Mouse (Mus musculus) intestine, embryonic 15.5 days (tissue): ENCODE results near the gene Mpped2. TPM values are rescaled to one million over a fixed set of nuclear protein-coding genes. Genes with fewer than 3 reads are reported as not detected.

ENCODE experiments used
- ATAC-seq: fragments of 200-750 bp; cut with Nextera tagmentation; 2 replicates; pipeline ENCODE4 v1.8.0; 2017; ENCODE audit warnings: moderate TSS enrichment, moderate library complexity
- H3K27ac ChIP-seq: fragments of 300-500 bp; sonication (generic); 2 replicates; pipeline ENCODE4 v1.5.1; 2015; ENCODE audit warnings: mild to moderate bottlenecking, inconsistent platforms
- H3K27me3 ChIP-seq: fragments of 300-500 bp; sonication (generic); replicated peaks from 2 replicates; pipeline ENCODE4 v1.6.1; 2015; ENCODE audit warnings: inconsistent platforms
- H3K36me3 ChIP-seq: fragments of 300-500 bp; sonication (generic); 2 replicates; pipeline ENCODE4 v1.6.1; 2015; ENCODE audit warnings: inconsistent platforms
- H3K4me1 ChIP-seq: fragments of 300-500 bp; sonication (generic); replicated peaks from 2 replicates; pipeline ENCODE4 v1.6.1; 2015; ENCODE audit warnings: inconsistent platforms
- H3K4me2 ChIP-seq: fragments of 300-500 bp; sonication (generic); replicated peaks from 2 replicates; pipeline ENCODE4 v1.6.1; 2015; ENCODE audit warnings: mild to moderate bottlenecking, inconsistent platforms
- H3K4me3 ChIP-seq: fragments of 300-500 bp; sonication (generic); replicated peaks from 2 replicates; pipeline ENCODE4 v1.5.1; 2015; ENCODE audit warnings: inconsistent platforms
- H3K9ac ChIP-seq: fragments of 300-500 bp; sonication (generic); 2 replicates; pipeline ENCODE4 v1.6.1; 2015; ENCODE audit warnings: inconsistent platforms
- H3K9me3 ChIP-seq: fragments of 300-500 bp; sonication (generic); 2 replicates; pipeline ENCODE4 v1.6.1; 2016; ENCODE audit warnings: inconsistent platforms
- WGBS: fragments of 180-500 bp; shearing (Covaris S2); methylation state at CpG from one replicate; pipeline ENCODE4 v1.1.7; 2015; 5-methylcytosine and 5-hydroxymethylcytosine counted together
- polyA plus RNA-seq: library from polyadenylated mRNA; unstranded; fragments of >200 nt; fragmentation: Nextera tagmentation; extraction: Ambion mirVana; gene quantifications from 2 replicates; pipeline ENCODE4 v1.2.1, GENCODE M21; 2015

Gene Mpped2
- polyA plus RNA-seq, 1 experiment from 2014 or later = 28.6 TPM

DNA sequence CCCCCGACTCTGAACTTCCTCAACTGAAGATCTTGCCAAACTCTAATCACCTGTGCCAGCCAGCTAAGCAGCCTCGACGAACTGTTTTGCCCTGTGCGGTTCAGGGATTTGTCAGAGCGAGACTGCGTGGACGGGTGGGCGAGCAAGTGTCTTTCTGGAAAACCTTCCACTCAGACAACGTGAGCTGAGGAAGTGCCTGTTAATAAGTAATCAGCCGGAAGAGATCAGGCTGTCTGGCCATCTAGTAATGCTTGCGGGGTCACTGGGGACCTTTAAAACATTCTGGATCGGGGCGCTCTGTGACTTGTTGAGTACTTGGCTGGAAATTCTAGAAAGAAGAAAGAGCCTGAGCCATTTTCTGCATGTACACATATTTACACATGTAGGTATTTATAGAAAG lies 162.1 kb downstream of the Mpped2 start:
- no peak overlapping the region for H3K4me3 ChIP-seq
- no peak overlapping the region for H3K27ac ChIP-seq
- H3K27me3 ChIP-seq = no peaks in the 10 kb centered on the region
- peak overlapping the region; percentile 37; the same call in 1 of the 2 replicates for H3K4me2 ChIP-seq
- H3K9ac ChIP-seq = no peak overlapping the region
- no peaks in the 10 kb centered on the region for H3K36me3 ChIP-seq
- WGBS = 25% methylated on average over 13 of the region's 13 CpGs
- peaks cover 30% of the 10 kb centered on the region for H3K4me1 ChIP-seq
- H3K9me3 ChIP-seq = no peaks in the 10 kb centered on the region
- peak; percentile 37 for ATAC-seq

DNA sequence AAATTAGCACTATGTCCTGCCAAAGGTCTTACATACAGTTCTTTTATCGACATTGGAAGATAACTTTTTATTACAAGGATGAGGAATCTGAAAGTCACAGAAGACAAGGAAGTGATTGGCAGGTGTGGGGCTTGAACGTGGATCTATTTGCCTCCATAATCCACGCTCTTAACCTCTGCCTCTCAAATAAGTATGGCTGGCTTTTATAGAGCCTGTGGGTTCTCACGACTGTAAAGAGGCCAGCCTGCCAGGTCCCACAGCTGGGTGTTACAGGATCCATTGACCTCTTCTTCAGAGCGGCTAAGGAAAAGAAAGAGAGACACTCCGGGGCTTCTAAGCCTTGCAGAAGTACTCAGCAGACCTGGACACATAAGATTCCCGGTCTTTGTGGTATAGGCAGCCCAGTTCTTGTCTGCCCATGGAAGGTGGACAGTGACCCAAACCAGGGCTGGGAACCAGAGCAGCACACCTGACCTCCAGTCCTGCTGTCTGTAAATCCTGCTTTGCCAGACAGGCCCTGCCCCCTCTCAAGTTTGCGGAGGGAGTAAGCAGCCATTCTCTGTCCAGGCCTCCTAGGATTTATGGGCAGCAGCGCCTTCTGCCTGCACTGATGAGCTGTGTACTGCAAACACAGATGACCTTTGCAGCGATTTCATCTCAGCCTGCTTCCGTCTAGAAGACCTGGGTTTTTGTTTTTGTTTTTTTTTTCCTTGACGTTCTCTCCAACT lies 162.7 kb downstream of the Mpped2 start:
- no peak overlapping the region for H3K9ac ChIP-seq
- no peaks in the 10 kb centered on the region for H3K27me3 ChIP-seq
- no peaks in the 10 kb centered on the region for H3K9me3 ChIP-seq
- no peaks in the 10 kb centered on the region for H3K36me3 ChIP-seq
- peak; percentile 71 for ATAC-seq
- peaks cover 30% of the 10 kb centered on the region for H3K4me1 ChIP-seq
- 0 out of 2 replicates have a peak overlapping the region, but pooled peaks have one; percentile 2 for H3K4me3 ChIP-seq
- 24% methylated on average over 12 of the region's 12 CpGs for whole genome bisulfite sequencing
- peak overlapping the region; percentile 17; the same call in 1 of the 2 replicates for H3K4me2 ChIP-seq
- H3K27ac ChIP-seq = peak overlapping the region; percentile 20; the same call in 1 of the 2 replicates

DNA sequence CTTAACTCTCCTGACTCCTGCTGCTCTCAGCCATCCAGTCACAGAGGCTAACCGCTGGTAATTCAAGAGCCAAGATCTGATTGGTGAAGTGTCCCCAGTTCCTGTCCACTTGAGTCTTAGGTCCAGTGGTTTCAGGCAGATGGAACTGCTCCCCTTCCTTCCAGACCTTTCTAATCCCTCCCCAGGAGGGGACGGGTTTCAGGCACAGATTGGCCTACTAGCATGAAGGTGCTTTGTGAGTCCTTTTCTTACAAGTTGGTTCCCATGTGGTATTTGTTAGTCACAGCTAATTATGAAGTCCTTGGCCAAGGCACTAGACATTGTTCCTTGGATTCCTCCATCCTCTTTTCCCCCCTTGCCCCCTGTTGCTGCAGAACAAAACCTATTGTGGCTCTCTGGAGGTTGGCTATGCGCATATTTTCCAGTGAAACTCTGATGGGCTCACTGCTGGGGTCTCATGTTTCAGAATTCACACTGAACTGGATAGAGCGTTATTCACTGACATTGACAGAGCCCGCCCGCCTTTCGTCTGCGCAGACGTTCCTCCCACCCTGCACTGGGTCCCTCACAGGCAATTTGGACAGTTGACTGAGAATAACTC lies 163.4 kb downstream of the Mpped2 start:
- Histone ChIP-seq H3K27ac (no peak overlapping the region), H3K9ac (no peak overlapping the region), H3K4me1 (peaks cover 30% of the 10 kb centered on the region), H3K36me3 (no peaks in the 10 kb centered on the region), H3K4me2 (peak overlapping the region; percentile 17; the same call in 1 of the 2 replicates), H3K9me3 (no peaks in the 10 kb centered on the region), H3K4me3 (no peak overlapping the region), H3K27me3 (no peaks in the 10 kb centered on the region)
- 0 out of 2 replicates have a peak, but pooled peaks have one; percentile 2 for ATAC-seq
- WGBS = 48% methylated on average over 9 of the region's 9 CpGs

DNA sequence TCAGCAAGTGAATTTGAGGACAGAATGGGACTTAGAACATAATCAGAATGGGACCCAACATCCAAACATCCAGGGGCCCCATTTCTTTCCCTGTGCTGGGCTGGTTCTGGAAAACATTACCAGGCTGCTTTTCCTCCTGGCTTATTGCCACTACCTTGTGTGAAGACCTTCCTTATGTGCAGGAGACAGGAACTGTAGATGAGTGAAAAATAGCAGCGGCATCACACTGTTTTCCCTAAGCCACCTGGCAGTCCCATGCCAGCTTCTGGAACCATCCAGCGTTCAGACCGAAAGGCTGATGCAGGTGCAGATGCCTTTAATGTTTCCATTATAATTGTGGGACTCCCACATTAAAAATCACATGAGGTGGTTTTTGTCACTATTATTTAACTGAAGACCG lies 164.2 kb downstream of the Mpped2 start:
- ATAC-seq = no peak
- H3K36me3 ChIP-seq = no peaks in the 10 kb centered on the region
- 55% methylated on average over 4 of the region's 4 CpGs for WGBS
- no peak overlapping the region for H3K9ac ChIP-seq
- H3K9me3 ChIP-seq = no peaks in the 10 kb centered on the region
- peaks cover 30% of the 10 kb centered on the region for H3K4me1 ChIP-seq
- no peak overlapping the region for H3K4me2 ChIP-seq
- 0 out of 2 replicates have a peak overlapping the region, but pooled peaks have one; percentile 39 for H3K27ac ChIP-seq
- H3K4me3 ChIP-seq = no peak overlapping the region
- no peaks in the 10 kb centered on the region for H3K27me3 ChIP-seq

DNA sequence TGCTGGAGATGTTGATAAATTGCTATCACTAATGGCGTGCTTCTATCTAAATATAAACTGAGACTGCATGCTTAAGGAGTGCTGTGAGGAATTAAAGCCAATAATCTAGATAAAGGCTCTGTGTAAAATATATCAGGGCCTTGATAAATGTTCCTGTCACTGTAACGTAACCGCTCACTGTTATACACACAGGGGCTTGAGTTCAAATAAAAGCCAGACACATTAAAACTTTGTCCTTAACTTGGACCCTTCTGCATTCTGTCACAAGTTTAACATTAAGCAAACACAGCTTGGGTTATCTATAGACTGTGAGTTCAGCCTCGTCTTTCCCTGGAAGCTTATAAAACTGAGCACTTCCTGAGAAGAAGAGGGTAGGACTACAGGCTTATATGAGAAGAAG lies 164.6 kb downstream of the Mpped2 start:
- no peaks in the 10 kb centered on the region for H3K9me3 ChIP-seq
- 26% methylated on average over 4 of the region's 4 CpGs for WGBS
- H3K4me1 ChIP-seq = peaks cover 32% of the 10 kb centered on the region
- no peak overlapping the region for H3K4me2 ChIP-seq
- no peaks in the 10 kb centered on the region for H3K27me3 ChIP-seq
- ATAC-seq = peak; percentile 37
- no peak overlapping the region for H3K9ac ChIP-seq
- H3K27ac ChIP-seq = peak overlapping the region; percentile 57; the same call in 1 of the 2 replicates
- H3K36me3 ChIP-seq = no peaks in the 10 kb centered on the region
- H3K4me3 ChIP-seq = no peak overlapping the region

DNA sequence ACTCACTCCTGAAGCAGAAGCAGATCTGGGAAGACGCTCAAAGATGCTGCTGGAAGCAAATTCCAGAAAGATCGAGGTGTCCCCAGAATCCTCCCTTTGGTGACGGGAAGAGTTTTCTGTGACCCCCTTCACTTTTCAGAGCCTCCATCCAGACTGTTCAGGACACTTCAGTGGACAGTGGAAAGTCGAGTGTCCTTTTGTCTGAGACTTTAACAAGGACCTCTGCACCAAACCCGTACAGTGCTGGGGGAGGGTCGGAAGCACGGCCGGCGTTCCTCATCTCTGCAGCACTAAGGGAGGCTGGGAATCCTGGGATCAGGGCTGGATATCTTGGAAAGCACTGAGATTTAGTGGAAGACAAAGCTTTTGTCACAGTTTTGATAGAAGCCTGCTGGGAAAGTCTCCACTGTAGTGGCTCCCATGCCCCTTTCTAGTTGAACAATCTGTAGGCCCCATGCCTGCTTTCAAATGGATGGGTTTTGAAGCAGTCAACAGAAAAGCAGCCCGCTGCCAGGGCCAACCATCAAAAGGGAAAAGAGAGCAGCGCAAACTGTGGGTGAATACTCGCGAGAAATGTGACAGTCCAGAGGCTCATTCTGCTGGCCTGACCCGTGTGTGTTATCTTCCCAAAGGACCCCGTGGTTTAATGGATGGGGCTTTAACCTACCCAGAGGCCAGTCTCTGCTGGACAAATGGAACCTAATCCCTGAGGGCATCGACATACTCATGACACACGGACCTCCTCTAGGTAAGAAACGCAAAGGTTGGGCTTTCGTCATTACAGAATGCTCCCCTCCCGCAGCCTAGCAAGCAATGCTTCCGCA lies 168.0 kb downstream of the Mpped2 start:
- no peak overlapping the region for H3K4me2 ChIP-seq
- H3K27me3 ChIP-seq = no peaks in the 10 kb centered on the region
- 80% methylated on average over 21 of the region's 21 CpGs for WGBS
- no peaks in the 10 kb centered on the region for H3K9me3 ChIP-seq
- H3K9ac ChIP-seq = no peak overlapping the region
- no peak for ATAC-seq
- H3K4me1 ChIP-seq = peaks cover 38% of the 10 kb centered on the region
- no peak overlapping the region for H3K27ac ChIP-seq
- H3K36me3 ChIP-seq = no peaks in the 10 kb centered on the region
- H3K4me3 ChIP-seq = no peak overlapping the region

DNA sequence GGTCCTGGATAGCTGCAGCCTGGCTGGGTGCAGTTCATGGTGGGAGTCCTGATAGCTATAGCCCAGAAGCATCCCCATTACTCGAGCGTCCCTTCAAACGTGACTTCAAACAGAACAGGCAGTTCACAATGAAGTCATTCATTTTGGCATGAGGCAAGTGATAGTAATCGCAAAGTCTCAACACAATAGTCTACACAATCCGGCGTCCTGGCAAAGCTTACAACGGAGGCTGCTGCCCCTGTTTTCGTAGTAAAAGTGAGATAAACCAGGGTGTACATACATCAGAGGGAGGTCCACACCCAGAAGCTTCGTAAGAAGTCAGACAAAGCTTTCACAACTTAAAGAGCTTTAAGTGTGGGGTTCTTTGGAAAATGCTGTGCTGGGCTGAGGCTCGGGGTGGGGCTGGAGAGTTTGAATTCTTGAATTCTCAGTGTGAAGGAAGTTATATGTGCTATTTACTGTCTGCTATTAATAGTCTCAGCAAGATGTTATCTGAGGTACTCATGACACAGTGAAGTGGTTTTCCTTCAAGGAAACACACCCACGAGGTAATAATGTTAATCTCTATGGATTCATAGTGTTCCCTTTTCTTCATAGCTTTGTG lies 170.1 kb downstream of the Mpped2 start:
- 29% methylated on average over 11 of the region's 11 CpGs for WGBS
- Histone ChIP-seq H3K4me1 (peaks cover 25% of the 10 kb centered on the region), H3K9ac (no peak overlapping the region), H3K4me2 (0 out of 2 replicates have a peak overlapping the region, but pooled peaks have one; percentile 9), H3K9me3 (no peaks in the 10 kb centered on the region), H3K36me3 (no peaks in the 10 kb centered on the region), H3K27ac (no peak overlapping the region), H3K27me3 (no peaks in the 10 kb centered on the region), H3K4me3 (no peak overlapping the region)
- peak; percentile 73 for ATAC-seq

DNA sequence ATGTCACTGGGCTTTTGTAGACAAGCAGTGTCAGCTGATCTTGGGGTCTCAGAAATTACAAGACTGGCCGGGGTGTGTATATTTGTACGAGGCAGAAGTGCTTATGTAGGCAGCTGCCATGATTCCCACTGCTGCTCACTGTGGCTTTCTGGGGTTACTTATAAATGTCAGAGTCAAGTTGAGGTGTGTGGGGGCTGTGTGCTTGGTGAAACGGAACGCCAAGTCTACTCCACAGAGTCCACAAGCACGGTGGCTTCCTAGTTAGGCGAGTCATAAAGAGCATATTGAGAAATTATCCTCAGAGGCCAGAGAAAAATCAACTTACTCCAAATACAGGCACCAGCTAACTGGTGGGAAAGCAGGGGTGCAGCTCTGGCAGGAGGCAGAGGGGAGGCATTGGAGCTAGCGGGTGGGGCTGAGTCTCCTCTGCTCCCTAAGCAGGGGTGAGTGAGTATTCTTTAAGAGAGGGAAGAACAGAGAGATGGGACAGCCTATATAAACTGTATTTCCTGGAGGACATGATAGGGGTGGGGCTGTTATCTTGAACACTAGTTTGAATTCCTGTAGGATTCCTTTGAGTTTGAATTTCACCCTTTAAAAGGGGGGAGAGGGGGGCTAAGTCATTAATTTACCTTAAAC lies 172.2 kb downstream of the Mpped2 start:
- H3K9ac ChIP-seq = no peak overlapping the region
- H3K27ac ChIP-seq = peak overlapping the region; percentile 24; the same call in 1 of the 2 replicates
- H3K36me3 ChIP-seq = no peaks in the 10 kb centered on the region
- peaks cover 23% of the 10 kb centered on the region for H3K4me1 ChIP-seq
- H3K4me3 ChIP-seq = no peak overlapping the region
- H3K9me3 ChIP-seq = no peaks in the 10 kb centered on the region
- peak; percentile 51 for ATAC-seq
- H3K4me2 ChIP-seq = no peak overlapping the region
- H3K27me3 ChIP-seq = no peaks in the 10 kb centered on the region
- WGBS = 42% methylated on average over 7 of the region's 7 CpGs

DNA sequence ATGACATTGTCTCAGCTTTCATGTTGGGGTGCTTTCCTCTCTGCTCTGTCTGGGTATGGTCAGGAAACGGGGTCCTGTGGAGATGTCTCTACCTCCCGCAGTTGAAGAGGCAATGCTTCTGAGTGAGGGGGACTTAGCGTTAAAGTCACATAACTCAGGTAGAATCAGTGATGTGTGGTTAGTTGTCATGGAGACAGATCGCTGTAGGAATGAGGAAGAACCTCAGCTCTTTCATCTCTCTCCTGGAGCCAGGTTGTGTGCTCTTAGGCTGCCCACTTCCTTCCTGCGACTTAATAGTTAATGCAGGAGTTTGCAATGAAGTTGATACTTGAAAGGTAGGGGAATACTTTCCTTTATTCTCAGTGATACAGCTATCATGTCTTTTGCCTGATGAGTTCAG lies 173.2 kb downstream of the Mpped2 start:
- Histone ChIP-seq H3K9me3 (no peaks in the 10 kb centered on the region), H3K4me1 (peaks cover 23% of the 10 kb centered on the region), H3K4me3 (no peak overlapping the region), H3K9ac (no peak overlapping the region), H3K36me3 (no peaks in the 10 kb centered on the region), H3K27me3 (no peaks in the 10 kb centered on the region), H3K4me2 (no peak overlapping the region), H3K27ac (no peak overlapping the region)
- peak; percentile 27; the same call in 1 of the 2 replicates for ATAC-seq
- WGBS = 37% methylated on average over 5 of the region's 5 CpGs

DNA sequence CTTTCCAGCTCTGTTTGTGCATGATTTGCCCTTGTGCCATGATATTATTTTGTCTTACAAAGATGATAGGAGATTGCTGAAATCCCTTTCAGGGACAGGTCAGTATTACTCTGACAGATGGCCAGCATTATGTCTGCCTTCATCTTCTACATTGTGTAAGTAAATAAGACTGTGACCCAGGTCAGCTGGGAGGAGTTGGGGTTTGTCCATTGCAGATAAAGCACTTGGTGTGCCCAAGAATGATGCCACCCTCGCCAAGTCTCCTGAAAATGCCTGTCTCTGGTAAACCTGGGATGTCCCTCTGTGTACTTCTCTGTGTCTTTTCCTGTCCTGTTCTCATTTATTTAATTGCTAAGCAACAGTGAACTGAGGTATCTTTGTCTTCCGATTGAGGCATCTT lies 177.8 kb downstream of the Mpped2 start:
- 92% methylated on average over 2 of the region's 2 CpGs for WGBS
- Histone ChIP-seq H3K27me3 (no peaks in the 10 kb centered on the region), H3K9me3 (no peaks in the 10 kb centered on the region), H3K4me1 (no peaks in the 10 kb centered on the region), H3K9ac (no peak overlapping the region), H3K4me2 (no peak overlapping the region), H3K4me3 (no peak overlapping the region), H3K27ac (no peak overlapping the region), H3K36me3 (no peaks in the 10 kb centered on the region)
- ATAC-seq = no peak

DNA sequence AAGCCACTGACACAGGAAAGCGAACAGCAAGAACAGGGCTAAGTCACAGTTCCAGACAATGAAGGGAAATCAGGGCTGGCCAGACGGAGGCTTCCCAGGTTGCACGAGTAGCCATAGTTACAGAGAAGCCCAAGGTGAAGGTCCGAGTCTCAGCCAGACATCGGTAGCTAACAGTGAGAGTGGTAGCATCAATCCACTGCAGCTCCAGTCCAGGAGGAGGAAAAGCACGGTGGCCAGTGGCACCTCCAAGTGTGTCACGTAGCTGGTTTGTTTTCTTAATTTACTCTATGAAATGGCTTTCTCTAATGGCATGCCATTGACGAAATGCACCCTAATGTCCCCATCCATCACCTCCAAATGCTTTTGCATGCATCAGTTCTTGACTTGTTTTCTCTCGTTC lies 180.1 kb downstream of the Mpped2 start:
- no peaks in the 10 kb centered on the region for H3K9me3 ChIP-seq
- WGBS = 76% methylated on average over 9 of the region's 9 CpGs
- ATAC-seq = no peak
- H3K36me3 ChIP-seq = no peaks in the 10 kb centered on the region
- no peak overlapping the region for H3K27ac ChIP-seq
- no peaks in the 10 kb centered on the region for H3K4me1 ChIP-seq
- H3K27me3 ChIP-seq = no peaks in the 10 kb centered on the region
- no peak overlapping the region for H3K4me2 ChIP-seq
- H3K4me3 ChIP-seq = no peak overlapping the region
- H3K9ac ChIP-seq = no peak overlapping the region
